Mouse (Mus musculus): ENCODE results near the gene Cabp2. TPM values are rescaled to one million over a fixed set of nuclear protein-coding genes. Genes with fewer than 3 reads are reported as not detected.

Gene Cabp2
- polyA plus RNA-seq, 1 experiment: not detected

GRCm38 (mm10) chr19:4126759-4127495, 45.5 kb downstream of the Cabp2 start:
- Histone ChIP-seq H3ac (ENCODE audit: control insufficient read depth, insufficient read length, low read depth) (peak overlapping the region; percentile 83), H3K79me2 (ENCODE audit: control insufficient read depth, insufficient read depth) (peaks cover 18% of the 10 kb centered on the region), H3K36me3 (ENCODE audit: control insufficient read depth, insufficient read depth) (peaks cover 10% of the 10 kb centered on the region), H3K27me3 (ENCODE audit: control insufficient read depth, insufficient read depth, insufficient read length) (no peaks in the 10 kb centered on the region), H3K4me3 (ENCODE audit: insufficient read depth, poor library complexity, severe bottlenecking) (peak overlapping the region; percentile 87), H3K79me3 (ENCODE audit: low read depth) (peaks cover 6% of the 10 kb centered on the region)
- TF ChIP-seq MYOD1 (IDR thresholded peaks at IDR 0.05; ENCODE audit: control insufficient read depth, insufficient read length, low read depth) (no peak), MYOG (IDR thresholded peaks at IDR 0.05; ENCODE audit: control insufficient read depth, extremely low read depth, insufficient read length) (no peak), MAX (IDR thresholded peaks at IDR 0.05) (no peak), CEBPB (IDR thresholded peaks at IDR 0.05; ENCODE audit: low read depth) (no peak), USF1 (IDR thresholded peaks at IDR 0.05; ENCODE audit: low read depth) (no peak), CTCF (IDR thresholded peaks at IDR 0.05; ENCODE audit: control insufficient read depth, insufficient read depth, insufficient read length) (no peak), FOSL1 (IDR thresholded peaks at IDR 0.05; ENCODE audit: insufficient read depth, low read length, poor library complexity, severe bottlenecking) (no peak)

DNA sequence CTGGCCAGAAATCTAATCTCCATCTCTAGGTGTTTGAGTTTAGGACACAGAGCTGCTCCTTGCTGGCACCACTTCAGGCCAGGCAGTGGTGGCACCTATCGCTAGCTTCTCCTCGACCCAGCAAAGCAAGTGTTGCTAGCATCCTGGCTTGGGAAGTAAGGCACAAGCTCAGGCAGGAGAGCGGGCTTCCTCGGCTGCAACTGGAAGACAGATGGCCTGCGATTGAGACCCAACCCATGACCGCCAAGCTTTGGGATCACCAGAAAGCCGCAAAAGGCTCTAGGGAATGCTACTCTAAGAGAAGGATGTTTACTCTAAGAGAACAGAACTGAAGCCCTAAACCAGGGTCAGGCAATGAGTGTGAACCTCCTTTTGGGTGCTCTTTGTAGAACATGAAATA, 48.1 kb downstream of the Cabp2 start:
- TF ChIP-seq USF1 (IDR thresholded peaks at IDR 0.05; ENCODE audit: low read depth): no peak
- TF ChIP-seq MAX (IDR thresholded peaks at IDR 0.05): no peak
- TF ChIP-seq CEBPB (IDR thresholded peaks at IDR 0.05; ENCODE audit: low read depth): no peak
- no peak for TF ChIP-seq MYOG (IDR thresholded peaks at IDR 0.05; ENCODE audit: control insufficient read depth, extremely low read depth, insufficient read length)
- no peak for TF ChIP-seq FOSL1 (IDR thresholded peaks at IDR 0.05; ENCODE audit: insufficient read depth, low read length, poor library complexity, severe bottlenecking)
- TF ChIP-seq MYOD1 (IDR thresholded peaks at IDR 0.05; ENCODE audit: control insufficient read depth, insufficient read length, low read depth): no peak
- no peak for TF ChIP-seq CTCF (IDR thresholded peaks at IDR 0.05; ENCODE audit: control insufficient read depth, insufficient read depth, insufficient read length)
- Histone ChIP-seq H3K4me3 (ENCODE audit: insufficient read depth, poor library complexity, severe bottlenecking) (no peak overlapping the region), H3K79me2 (ENCODE audit: control insufficient read depth, insufficient read depth) (peaks cover 18% of the 10 kb centered on the region), H3K36me3 (ENCODE audit: control insufficient read depth, insufficient read depth) (peaks cover 22% of the 10 kb centered on the region), H3ac (ENCODE audit: control insufficient read depth, insufficient read length, low read depth) (no peak overlapping the region), H3K79me3 (ENCODE audit: low read depth) (peaks cover 6% of the 10 kb centered on the region), H3K27me3 (ENCODE audit: control insufficient read depth, insufficient read depth, insufficient read length) (no peaks in the 10 kb centered on the region)

DNA sequence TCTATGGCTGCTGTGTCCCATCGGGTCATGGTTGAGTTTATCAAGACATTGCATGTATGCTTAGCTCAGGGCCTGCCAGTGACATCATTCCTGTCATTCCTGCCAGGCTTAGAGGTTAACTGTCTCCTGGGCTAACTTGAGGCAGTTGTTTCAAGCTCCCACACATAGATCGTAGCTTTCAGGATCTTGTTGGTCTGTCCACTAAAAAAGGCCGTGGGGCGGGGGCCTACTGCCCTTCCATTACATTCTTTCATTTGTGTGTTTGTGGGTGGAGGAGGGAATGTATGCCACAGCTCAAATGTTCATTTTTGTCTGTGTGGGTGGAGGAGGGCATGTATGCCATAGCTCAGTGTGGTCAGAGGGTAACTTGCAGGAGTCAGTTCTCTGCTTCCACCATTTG, 48.7 kb downstream of the Cabp2 start:
- TF ChIP-seq CTCF (IDR thresholded peaks at IDR 0.05; ENCODE audit: control insufficient read depth, insufficient read depth, insufficient read length): no peak
- no peak for TF ChIP-seq MAX (IDR thresholded peaks at IDR 0.05)
- TF ChIP-seq MYOG (IDR thresholded peaks at IDR 0.05; ENCODE audit: control insufficient read depth, extremely low read depth, insufficient read length): no peak
- no peak for TF ChIP-seq MYOD1 (IDR thresholded peaks at IDR 0.05; ENCODE audit: control insufficient read depth, insufficient read length, low read depth)
- H3K27me3 ChIP-seq (ENCODE audit: control insufficient read depth, insufficient read depth, insufficient read length): no peaks in the 10 kb centered on the region
- peaks cover 6% of the 10 kb centered on the region for H3K79me3 ChIP-seq (ENCODE audit: low read depth)
- no peak overlapping the region for H3K4me3 ChIP-seq (ENCODE audit: insufficient read depth, poor library complexity, severe bottlenecking)
- peaks cover 22% of the 10 kb centered on the region for H3K36me3 ChIP-seq (ENCODE audit: control insufficient read depth, insufficient read depth)
- H3ac ChIP-seq (ENCODE audit: control insufficient read depth, insufficient read length, low read depth): no peak overlapping the region
- peaks cover 18% of the 10 kb centered on the region for H3K79me2 ChIP-seq (ENCODE audit: control insufficient read depth, insufficient read depth)

- Histone ChIP-seq H3K4me3 (ENCODE audit: insufficient read depth, poor library complexity, severe bottlenecking) (no peak overlapping the region), H3K79me3 (ENCODE audit: low read depth) (peaks cover 6% of the 10 kb centered on the region), H3K79me2 (ENCODE audit: control insufficient read depth, insufficient read depth) (peaks cover 17% of the 10 kb centered on the region), H3ac (ENCODE audit: control insufficient read depth, insufficient read length, low read depth) (no peak overlapping the region), H3K27me3 (ENCODE audit: control insufficient read depth, insufficient read depth, insufficient read length) (no peaks in the 10 kb centered on the region), H3K36me3 (ENCODE audit: control insufficient read depth, insufficient read depth) (peaks cover 22% of the 10 kb centered on the region)
- TF ChIP-seq FOSL1 (IDR thresholded peaks at IDR 0.05; ENCODE audit: insufficient read depth, low read length, poor library complexity, severe bottlenecking) (no peak), MYOG (IDR thresholded peaks at IDR 0.05; ENCODE audit: control insufficient read depth, extremely low read depth, insufficient read length) (no peak), MAX (IDR thresholded peaks at IDR 0.05) (no peak), CEBPB (IDR thresholded peaks at IDR 0.05; ENCODE audit: low read depth) (no peak), MYOD1 (IDR thresholded peaks at IDR 0.05; ENCODE audit: control insufficient read depth, insufficient read length, low read depth) (no peak), CTCF (IDR thresholded peaks at IDR 0.05; ENCODE audit: control insufficient read depth, insufficient read depth, insufficient read length) (no peak), USF1 (IDR thresholded peaks at IDR 0.05; ENCODE audit: low read depth) (no peak)
Measured at GRCm38 (mm10) chr19:4131075-4131474, 49.7 kb downstream of the Cabp2 start.

DNA sequence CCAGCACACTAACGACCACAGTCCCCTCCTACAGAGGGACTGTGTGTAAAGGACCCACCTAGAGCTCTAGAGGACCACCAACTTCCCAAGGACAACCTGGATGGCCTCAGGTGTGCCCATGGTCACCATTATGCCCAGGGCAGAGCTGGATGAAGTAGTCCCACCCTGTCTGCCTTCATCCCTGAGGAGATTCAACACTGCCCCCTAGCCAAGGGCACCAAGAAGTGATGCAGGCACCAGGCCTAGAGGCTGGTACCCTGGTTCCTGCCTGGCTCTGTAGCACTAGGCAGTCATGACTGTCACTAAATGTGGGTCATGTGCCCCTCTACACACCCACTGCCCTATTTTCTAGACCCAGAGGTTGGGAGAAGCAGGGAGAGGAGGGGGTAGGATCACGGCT, 50.4 kb downstream of the Cabp2 start:
- Histone ChIP-seq H3ac (ENCODE audit: control insufficient read depth, insufficient read length, low read depth) (no peak overlapping the region), H3K27me3 (ENCODE audit: control insufficient read depth, insufficient read depth, insufficient read length) (no peaks in the 10 kb centered on the region), H3K4me3 (ENCODE audit: insufficient read depth, poor library complexity, severe bottlenecking) (no peak overlapping the region), H3K36me3 (ENCODE audit: control insufficient read depth, insufficient read depth) (peaks cover 22% of the 10 kb centered on the region), H3K79me3 (ENCODE audit: low read depth) (peaks cover 1% of the 10 kb centered on the region), H3K79me2 (ENCODE audit: control insufficient read depth, insufficient read depth) (peaks cover 10% of the 10 kb centered on the region)
- TF ChIP-seq FOSL1 (IDR thresholded peaks at IDR 0.05; ENCODE audit: insufficient read depth, low read length, poor library complexity, severe bottlenecking) (no peak), MYOD1 (IDR thresholded peaks at IDR 0.05; ENCODE audit: control insufficient read depth, insufficient read length, low read depth) (no peak), MAX (IDR thresholded peaks at IDR 0.05) (no peak), MYOG (IDR thresholded peaks at IDR 0.05; ENCODE audit: control insufficient read depth, extremely low read depth, insufficient read length) (no peak), CEBPB (IDR thresholded peaks at IDR 0.05; ENCODE audit: low read depth) (no peak), USF1 (IDR thresholded peaks at IDR 0.05; ENCODE audit: low read depth) (no peak), CTCF (IDR thresholded peaks at IDR 0.05; ENCODE audit: control insufficient read depth, insufficient read depth, insufficient read length) (no peak)

Measured in C2C12 (cell line).